Mouse (Mus musculus) heart, embryonic 14.5 days (tissue): Measurements from ENCODE around the gene Rbbp6. TPM values are rescaled to one million over a fixed set of nuclear protein-coding genes. Genes with fewer than 3 reads are reported as not detected.

Source experiments
- polyA plus RNA-seq: library from polyadenylated mRNA; unstranded; fragments of >200 nt; fragmentation: Nextera tagmentation; extraction: Ambion mirVana; gene quantifications from 2 replicates; pipeline ENCODE4 v1.2.1, GENCODE M21; 2014

Gene Rbbp6
- polyA plus RNA-seq, 1 experiment from 2014 or later = 23.8 TPM

Other genes with a start within 250 kb of the Rbbp6 start
- gene Tnrc6a, start 158.2 kb downstream of the Rbbp6 start, polyA plus RNA-seq = 34.1 and 36.0 TPM in 2 replicates
- 0.51 TPM in 1 of 2 replicates, not detected in the other for gene Slc5a11, start 249.1 kb downstream of the Rbbp6 start, polyA plus RNA-seq